Mouse (Mus musculus) kidney, embryonic 16.5 days (tissue): ENCODE measurements at regions not wholly inside any gene's neighbourhood (a gene's known extent, or its start where the extent isn't known, plus 50 kb on each side); places are given as distances from the start of the nearest gene placed in this dataset.

Experiments used
- ATAC-seq: fragments of 200-750 bp; cut with Nextera tagmentation; 2 replicates; pipeline ENCODE4 v1.8.0; 2017; ENCODE audit warnings: moderate TSS enrichment; ENCODE audit not compliant: low FRiP score, low TSS enrichment
- H3K27ac ChIP-seq: fragments of 300-500 bp; sonication (generic); 2 replicates; pipeline ENCODE4 v1.5.1; 2014; ENCODE audit warnings: low read length
- H3K27me3 ChIP-seq: fragments of 300-500 bp; sonication (generic); 2 replicates; pipeline ENCODE4 v1.6.1; 2014; ENCODE audit warnings: low read length, control low read depth, mixed read lengths; ENCODE audit not compliant: insufficient read depth
- H3K36me3 ChIP-seq: fragments of 300-500 bp; sonication (generic); 2 replicates; pipeline ENCODE4 v1.6.1; 2014; ENCODE audit warnings: low read length, control low read depth, mixed read lengths; ENCODE audit not compliant: insufficient read depth
- H3K4me1 ChIP-seq: fragments of 300-500 bp; sonication (generic); 2 replicates; pipeline ENCODE4 v1.6.1; 2014; ENCODE audit warnings: low read length, control low read depth, mixed read lengths; ENCODE audit not compliant: insufficient read depth
- H3K4me2 ChIP-seq: fragments of 300-500 bp; sonication (generic); replicated peaks from 2 replicates; pipeline ENCODE4 v1.6.1; 2014; ENCODE audit warnings: low read depth, low read length
- H3K4me3 ChIP-seq: fragments of 300-500 bp; sonication (generic); 2 replicates; pipeline ENCODE4 v1.5.1; 2014; ENCODE audit warnings: mild to moderate bottlenecking, low read length
- H3K9ac ChIP-seq: fragments of 300-500 bp; sonication (generic); replicated peaks from 2 replicates; pipeline ENCODE4 v1.6.1; 2014; ENCODE audit warnings: low read length
- H3K9me3 ChIP-seq: fragments of 300-500 bp; sonication (generic); 2 replicates; pipeline ENCODE4 v1.6.1; 2016; ENCODE audit warnings: low read length, control low read depth
- WGBS: fragments of 180-500 bp; shearing (Covaris S2); extraction: QIAGEN DNeasy Blood & Tissue Kit; methylation state at CpG from one replicate; pipeline ENCODE4 v1.1.7; 2014; 5-methylcytosine and 5-hydroxymethylcytosine counted together

GRCm38 (mm10) chrX:119852436-119852835 lies 74.6 kb upstream of the Pabpc5 start:
- Histone ChIP-seq H3K9ac (no peak overlapping the region), H3K27me3 (no peaks in the 10 kb centered on the region), H3K4me1 (no peaks in the 10 kb centered on the region), H3K4me3 (no peak overlapping the region), H3K9me3 (no peaks in the 10 kb centered on the region), H3K4me2 (peak overlapping the region; percentile 7; the same call in 1 of the 2 replicates), H3K36me3 (no peaks in the 10 kb centered on the region), H3K27ac (no peak overlapping the region)
- 26% methylated on average over 5 of the region's 5 CpGs for WGBS
- ATAC-seq: peak; percentile 96
